Mouse (Mus musculus) lung, adult 18-20 months (tissue): Measurements from ENCODE around the gene Apc2.

Source experiments
- DNase-seq, 2 experiments: peaks; one replicate each; pipeline ENCODE4 v3.0.0; 2022; ENCODE audit warnings: mixed read lengths in 2 of 2

The Apc2 gene

GRCm38 (mm10) chr10:80321670-80322581 is 26.1 kb downstream of the Apc2 start:
- DNase-seq, result no peak

- DNase-seq, result peak in 1 of 2 experiments; percentile 48
Measured at GRCm38 (mm10) chr10:80322811-80323211, 27.0 kb downstream of the Apc2 start.

- peak; percentile 81 to 88 for DNase-seq
Measured at GRCm38 (mm10) chr10:80323261-80324119, 27.7 kb downstream of the Apc2 start.

- no peak for DNase-seq
Measured at GRCm38 (mm10) chr10:80324120-80325037, 28.6 kb downstream of the Apc2 start.

- no peak for DNase-seq
Measured at GRCm38 (mm10) chr10:80325045-80325444, 29.3 kb downstream of the Apc2 start.

- DNase-seq, result peak; percentile 98 to 99
Measured at GRCm38 (mm10) chr10:80329273-80330081, 33.7 kb downstream of the Apc2 start, which contains the start of the genes Pcsk4 and Reep6. Gene Pcsk4, minus strand, starts transcription at chr10:80329498. Gene Reep6, plus strand, starts transcription at chr10:80329953.

GRCm38 (mm10) chr10:80330084-80330483 is 34.3 kb downstream of the Apc2 start:
- no peak for DNase-seq

- peak; percentile 57 to 66 for DNase-seq
Measured at GRCm38 (mm10) chr10:80330888-80331287, 35.1 kb downstream of the Apc2 start.

- DNase-seq, result peak in 1 of 2 experiments; percentile 49
Measured at GRCm38 (mm10) chr10:80331636-80332524, 36.1 kb downstream of the Apc2 start.

GRCm38 (mm10) chr10:80332525-80332989 is 36.8 kb downstream of the Apc2 start:
- no peak for DNase-seq

GRCm38 (mm10) chr10:80336263-80336662 is 40.5 kb downstream of the Apc2 start:
- no peak for DNase-seq

- DNase-seq, result peak; percentile 82
Measured at GRCm38 (mm10) chr10:80339941-80340750, 44.4 kb downstream of the Apc2 start.

- no peak for DNase-seq
Measured at GRCm38 (mm10) chr10:80341026-80341425, 45.2 kb downstream of the Apc2 start.

- no peak for DNase-seq
Measured at GRCm38 (mm10) chr10:80341491-80342304, 45.9 kb downstream of the Apc2 start.

GRCm38 (mm10) chr10:80342305-80342748 is 46.5 kb downstream of the Apc2 start:
- DNase-seq, result no peak

GRCm38 (mm10) chr10:80342749-80343424 is 47.1 kb downstream of the Apc2 start:
- peak; percentile 56 to 74 for DNase-seq

- DNase-seq, result no peak
Measured at GRCm38 (mm10) chr10:80343425-80343895, 47.7 kb downstream of the Apc2 start.
